Mouse (Mus musculus) CH12.LX (cell line): ENCODE measurements around the gene Trim40. TPM values are rescaled to one million over a fixed set of nuclear protein-coding genes. Genes with fewer than 3 reads are reported as not detected.

Experiments used
- DNase-seq: peaks from one replicate; pipeline ENCODE4 v3.0.0-alpha.2; 2013; ENCODE audit errors: extremely low read depth
- H3K27ac ChIP-seq: 2 replicates; pipeline ENCODE4 v1.5.1; 2012; ENCODE audit warnings: low read depth, mild to moderate bottlenecking, control low read depth, moderate library complexity; ENCODE audit not compliant: insufficient read depth
- H3K27me3 ChIP-seq: replicated peaks from 2 replicates; pipeline ENCODE3; 2012; ENCODE audit warnings: inconsistent platforms
- H3K36me3 ChIP-seq, 2 experiments: replicated peaks in 1 of 2; 2 replicates each; pipeline versions ENCODE3 to v1.6.1; 2012; ENCODE audit warnings: inconsistent platforms in 1 of 2, low read length in 1 of 2, mild to moderate bottlenecking in 1 of 2, mixed read lengths in 1 of 2, moderate library complexity in 1 of 2; ENCODE audit not compliant: control insufficient read depth in 1 of 2, insufficient read depth in 1 of 2
- H3K4me1 ChIP-seq, 2 experiments: 2 replicates each; pipeline ENCODE4 v1.6.1; 2012; ENCODE audit warnings: inconsistent platforms in 1 of 2, moderate library complexity in 1 of 2; ENCODE audit not compliant: insufficient read depth in 2 of 2, control insufficient read depth in 1 of 2
- H3K4me2 ChIP-seq: 2 replicates; pipeline ENCODE4 v1.6.1; 2012; ENCODE audit warnings: low read depth, mild to moderate bottlenecking, control low read depth; ENCODE audit not compliant: poor library complexity, insufficient read depth, severe bottlenecking
- H3K4me3 ChIP-seq, 3 experiments: fragments of 150-350 bp in 1 of 3; sonication (generic) in 1 of 3; replicated peaks in 1 of 3; 2 replicates each; pipeline versions ENCODE3 to v1.5.1; 2011 to 2012; ENCODE audit warnings: low read depth in 2 of 3, low read length in 2 of 3, mild to moderate bottlenecking in 2 of 3, moderate library complexity in 2 of 3, control low read depth in 1 of 3, improper control_type of control experiment in 1 of 3, inconsistent platforms in 1 of 3, mixed read lengths in 1 of 3; ENCODE audit not compliant: poor library complexity in 1 of 3
- H3K79me2 ChIP-seq: replicated peaks from 2 replicates; pipeline ENCODE4 v1.6.1; 2012; ENCODE audit warnings: mild to moderate bottlenecking, moderate library complexity; ENCODE audit not compliant: control insufficient read depth, poor library complexity, insufficient read depth, severe bottlenecking; ENCODE audit errors: extremely low read depth
- H3K9ac ChIP-seq: 2 replicates; pipeline ENCODE4 v1.6.1; 2012; ENCODE audit warnings: low read depth, mild to moderate bottlenecking, control low read depth, moderate library complexity; ENCODE audit not compliant: insufficient read depth
- H3K9me3 ChIP-seq: replicated peaks from 2 replicates; pipeline ENCODE3; 2012; ENCODE audit warnings: low read length, inconsistent platforms, mixed read lengths
- BHLHE40 ChIP-seq: IDR thresholded peaks from 2 replicates; pipeline ENCODE4 v1.6.1; 2011; ENCODE audit warnings: mild to moderate bottlenecking, low read depth, low read length, improper control_type of control experiment
- CHD1 ChIP-seq: IDR thresholded peaks from 2 replicates; pipeline ENCODE4 v1.6.1; 2012; ENCODE audit warnings: low read depth, low read length, improper control_type of control experiment, inconsistent platforms
- CHD2 ChIP-seq: IDR thresholded peaks from 2 replicates; pipeline ENCODE4 v1.6.1; 2011; ENCODE audit warnings: low read length, improper control_type of control experiment
- ETS1 ChIP-seq: conservative IDR thresholded peaks from 2 replicates; pipeline ENCODE4 v1.6.1; 2012; ENCODE audit warnings: low read depth, mild to moderate bottlenecking, inconsistent platforms, low read length, improper control_type of control experiment, moderate library complexity
- GABPA ChIP-seq: IDR thresholded peaks from 2 replicates; pipeline ENCODE4 v1.6.1; 2012; ENCODE audit warnings: low read depth, low read length, improper control_type of control experiment, inconsistent platforms; ENCODE audit not compliant: insufficient replicate concordance
- HCFC1 ChIP-seq: IDR thresholded peaks from 2 replicates; pipeline ENCODE4 v1.6.1; 2012; ENCODE audit warnings: low read depth, mild to moderate bottlenecking, inconsistent platforms, low read length, improper control_type of control experiment
- IRF4 ChIP-seq: IDR thresholded peaks from 2 replicates; pipeline ENCODE4 v1.6.1; 2014; ENCODE audit warnings: low read depth, mild to moderate bottlenecking, inconsistent platforms, low read length, improper control_type of control experiment
- MAX ChIP-seq: IDR thresholded peaks from 2 replicates; pipeline ENCODE4 v1.6.1; 2011; ENCODE audit warnings: low read length, improper control_type of control experiment
- MAZ ChIP-seq: IDR thresholded peaks from 2 replicates; pipeline ENCODE4 v1.6.1; 2012; ENCODE audit warnings: low read depth, mild to moderate bottlenecking, inconsistent platforms, low read length, improper control_type of control experiment, moderate library complexity
- MEF2A ChIP-seq: IDR thresholded peaks from 2 replicates; pipeline ENCODE4 v1.6.1; 2014; ENCODE audit warnings: low read depth, mild to moderate bottlenecking, inconsistent platforms, low read length, improper control_type of control experiment, borderline replicate concordance
- MYC ChIP-seq: IDR thresholded peaks from 2 replicates; pipeline ENCODE4 v1.6.1; 2011; ENCODE audit warnings: low read depth, mild to moderate bottlenecking, improper control_type of control experiment, low read length
- NRF1 ChIP-seq: IDR thresholded peaks from 2 replicates; pipeline ENCODE4 v1.6.1; 2014; ENCODE audit warnings: low read depth, mild to moderate bottlenecking, inconsistent platforms, low read length, improper control_type of control experiment, moderate library complexity
- PAX5 ChIP-seq: IDR thresholded peaks from 2 replicates; pipeline ENCODE4 v1.6.1; 2012; ENCODE audit warnings: low read length, inconsistent platforms, mixed read lengths
- POLR2A ChIP-seq: IDR thresholded peaks from 2 replicates; pipeline ENCODE4 v1.6.1; 2011; ENCODE audit warnings: low read depth, mild to moderate bottlenecking, improper control_type of control experiment, low read length
- POLR2AphosphoS2 ChIP-seq: IDR thresholded peaks from 2 replicates; pipeline ENCODE4 v1.6.1; 2011; ENCODE audit warnings: low read depth, low read length, improper control_type of control experiment
- RAD21 ChIP-seq: IDR thresholded peaks from 2 replicates; pipeline ENCODE4 v1.6.1; 2011; ENCODE audit warnings: low read depth, mild to moderate bottlenecking, low read length, improper control_type of control experiment, moderate library complexity
- SMC3 ChIP-seq: IDR thresholded peaks from 2 replicates; pipeline ENCODE4 v1.6.1; 2011; ENCODE audit warnings: low read depth, low read length, improper control_type of control experiment
- TBP ChIP-seq: conservative IDR thresholded peaks from 2 replicates; pipeline ENCODE4 v1.6.1; 2011; ENCODE audit warnings: low read depth, low read length, improper control_type of control experiment
- TCF12 ChIP-seq: IDR thresholded peaks from 2 replicates; pipeline ENCODE4 v1.6.1; 2014; ENCODE audit warnings: low read depth, mild to moderate bottlenecking, inconsistent platforms, low read length, improper control_type of control experiment
- USF2 ChIP-seq: conservative IDR thresholded peaks from 2 replicates; pipeline ENCODE4 v1.6.1; 2011; ENCODE audit warnings: low read depth, low read length, improper control_type of control experiment
- ZKSCAN1 ChIP-seq: IDR thresholded peaks from 2 replicates; pipeline ENCODE4 v1.6.1; 2012; ENCODE audit warnings: low read depth, inconsistent platforms, low read length, improper control_type of control experiment, borderline replicate concordance
- ZMIZ1 ChIP-seq: IDR thresholded peaks from 2 replicates; pipeline ENCODE4 v1.6.1; 2012; ENCODE audit warnings: low read depth, mild to moderate bottlenecking, inconsistent platforms, low read length, improper control_type of control experiment
- dilution Hi-C: fragments of 300-500 bp; cut with MboI; formaldehyde crosslinking; loops from 2 replicates; pipeline ENCODE4 v1.14.3; 2020; ENCODE audit warnings: low sequenced_read_pairs; ENCODE audit not compliant: extremely low pct_unique_long_range_greater_than_20kb, extremely low pct_ligation_motif_present
- in situ Hi-C: fragments of 300-500 bp; cut with MboI; formaldehyde crosslinking; loops from 3 replicates; pipeline ENCODE4 v1.14.3; 2019; ENCODE audit warnings: low sequenced_read_pairs, low pct_ligation_motif_present, low pct_unique_long_range_greater_than_20kb, mixed read lengths
- polyA plus RNA-seq: library from polyadenylated mRNA; unstranded; fragments of >175 nt; gene quantifications from 2 replicates; pipeline ENCODE4 v1.2.1, GENCODE M21; 2012; ENCODE audit warnings: low read depth; ENCODE audit not compliant: insufficient read length
- total RNA-seq, 2 experiments: library from RNA; depleted of rRNA; stranded (reverse); fragments of 300-350 nt in 1 of 2; fragments of >200 nt in 1 of 2; gene quantifications; 2 replicates each; pipeline ENCODE4 v1.2.3; 2012 to 2014

Gene Trim40
- total and polyA plus RNA-seq, 3 experiments: 0.14 TPM; not detected in 2

- Histone ChIP-seq H3K9me3 (no peaks in the 10 kb centered on the region), H3K79me2 (no peaks in the 10 kb centered on the region), H3K27ac (no peak overlapping the region), H3K4me1 (peaks cover 0 to 12% of the 10 kb centered on the region in 2 experiments; a peak in 3 of 4 replicates), H3K9ac (no peak overlapping the region), H3K36me3 (no peaks in the 10 kb centered on the region)
- in situ Hi-C loops (no loop called here), dilution Hi-C loops (no loop called here)
- no peak for TF ChIP-seq POLR2AphosphoS2
- TF ChIP-seq SMC3: no peak
- TF ChIP-seq GABPA: no peak
- no peak for TF ChIP-seq ZKSCAN1
- TF ChIP-seq POLR2A: no peak
- no peak for TF ChIP-seq MYC
- TF ChIP-seq TBP: no peak
- no peak for TF ChIP-seq HCFC1
- TF ChIP-seq CHD2: no peak
- no peak for TF ChIP-seq NRF1
- TF ChIP-seq ETS1: no peak
- TF ChIP-seq MAX: no peak
- TF ChIP-seq MEF2A: no peak
- no peak for TF ChIP-seq CHD1
- no peak for TF ChIP-seq TCF12
- no peak for TF ChIP-seq PAX5
- no peak for TF ChIP-seq IRF4
- no peak for TF ChIP-seq USF2
- TF ChIP-seq, all 38 proteins: peak for 0
- H3K4me2 ChIP-seq: no peak overlapping the region
- DNase-seq: no peak
- H3K27me3 ChIP-seq: peaks cover 3% of the 10 kb centered on the region
- no peak overlapping the region for H3K4me3 ChIP-seq
Measured at GRCm38 (mm10) chr17:36931806-36932205, 41.9 kb upstream of the Trim40 start.

GRCm38 (mm10) chr17:36931130-36931529 is 41.2 kb upstream of the Trim40 start:
- TF ChIP-seq MAZ: no peak
- TF ChIP-seq PAX5: no peak
- no peak for TF ChIP-seq ZMIZ1
- no peak for TF ChIP-seq BHLHE40
- no peak for TF ChIP-seq USF2
- no peak for TF ChIP-seq ZKSCAN1
- no peak for TF ChIP-seq RAD21
- TF ChIP-seq TCF12: no peak
- TF ChIP-seq IRF4: no peak
- Histone ChIP-seq H3K4me2 (no peak overlapping the region), H3K4me3 (no peak overlapping the region), H3K4me1 (peaks cover 0 to 12% of the 10 kb centered on the region in 2 experiments; a peak in 3 of 4 replicates), H3K27ac (no peak overlapping the region), H3K9me3 (no peaks in the 10 kb centered on the region), H3K9ac (no peak overlapping the region), H3K36me3 (no peaks in the 10 kb centered on the region), H3K79me2 (no peaks in the 10 kb centered on the region), H3K27me3 (peaks cover 6% of the 10 kb centered on the region)
- no peak for DNase-seq
- dilution Hi-C loops: no loop called here
- in situ Hi-C loops: no loop called here
